Comparison of ENCODE assay signal across 28 mouse cellular contexts in genomic region chr3:90010291-90010690, GRCm38 (mm10).
"Had no signal": no experiment of that assay in that cellular context is flagged by ENCODE, and none has a peak within 500 bp of the region (broad histone marks: within the 10 kb centered on the region; RNA-seq: fewer than 3 reads in every experiment).

No protein-coding gene starts in this region.

- H3K27me3 ChIP-seq: heart, embryonic 12.5 days; hindbrain, embryonic 12.5 days; intestine, embryonic 15.5 days; limb, embryonic 12.5 days; liver, embryonic 13.5 days; liver, embryonic 15.5 days had no signal

- H3K27ac ChIP-seq: gastrocnemius, adult 2 months; heart, embryonic 10.5 days; hindbrain, embryonic 10.5 days; hindbrain, embryonic 12.5 days; hindbrain, embryonic 14.5 days; intestine, embryonic 15.5 days; left cerebral cortex, adult 2 months; limb, embryonic 10.5 days; limb, embryonic 12.5 days; liver, embryonic 13.5 days; liver, embryonic 15.5 days had no signal

- H3K4me2 ChIP-seq: heart, embryonic 12.5 days; hindbrain, embryonic 12.5 days; hindbrain, embryonic 14.5 days; intestine, embryonic 15.5 days; limb, embryonic 12.5 days; liver, embryonic 11.5 days; liver, embryonic 13.5 days; liver, embryonic 15.5 days had no signal

- H3K9me3 ChIP-seq: heart, embryonic 10.5 days; heart, embryonic 12.5 days; hindbrain, embryonic 10.5 days; hindbrain, embryonic 12.5 days; intestine, embryonic 15.5 days; limb, embryonic 10.5 days; limb, embryonic 12.5 days; liver, embryonic 13.5 days; liver, embryonic 15.5 days had no signal

- H3K9ac ChIP-seq: heart, embryonic 12.5 days; hindbrain, embryonic 12.5 days; hindbrain, embryonic 14.5 days; intestine, embryonic 15.5 days; limb, embryonic 12.5 days; liver, embryonic 13.5 days; liver, embryonic 15.5 days had no signal

- ATAC-seq: hindbrain, embryonic 16.5 days; inflammation-experienced regulatory T-cells, adult 6 months; intestine, embryonic 15.5 days; intestine, postnatal 0 days had no signal

- H3K4me1 ChIP-seq: heart, embryonic 10.5 days; heart, embryonic 12.5 days; hindbrain, embryonic 10.5 days; hindbrain, embryonic 12.5 days; intestine, embryonic 15.5 days; limb, embryonic 12.5 days; liver, embryonic 13.5 days; liver, embryonic 15.5 days had no signal

- DNase-seq: gastrocnemius, adult 2 months; gastrocnemius, postnatal 10 days; gastrocnemius, postnatal 25 days; heart, adult 18-20 months; heart, postnatal 10 days; heart, postnatal 4 days; kidney, adult 18-20 months; kidney, adult 8-10 months; kidney, postnatal 10 days; kidney, postnatal 25 days; kidney, postnatal 4 days; liver; liver, embryonic 13.5 days had no signal

- H3K4me3 ChIP-seq: gastrocnemius, adult 2 months; heart, embryonic 10.5 days; heart, embryonic 12.5 days; hindbrain, embryonic 10.5 days; hindbrain, embryonic 12.5 days; intestine, embryonic 15.5 days; layer of hippocampus, adult 2 months; left cerebral cortex, adult 2 months; limb, embryonic 10.5 days; limb, embryonic 12.5 days; liver, embryonic 13.5 days; liver, embryonic 15.5 days had no signal
